Mouse (Mus musculus) spleen, embryonic (tissue): ENCODE measurements around the gene Tmem95.

Experiments used
- CTCF ChIA-PET: fragments of 350-600 bp; sonication (Branson Sonifier 250); formaldehyde crosslinking; loops from one replicate; lab custom pipeline; 2022; lab: Charles Lee

The Tmem95 gene

GRCm38 (mm10) chr11:69877878-69878277 is at the start of gene Tmem95:
Gene Tmem95, minus strand, starts transcription at chr11:69878018.
- CTCF ChIA-PET: no interaction called here

- CTCF ChIA-PET: interaction anchor here (0.6 kb wide), 2 partner anchors 33 to 119 kb away, joined by 6 to 27 read pairs; no protein-coding TSS in a partner anchor
Observed at GRCm38 (mm10) chr11:69927501-69927900, 49.7 kb upstream of the Tmem95 start.

GRCm38 (mm10) chr11:69922796-69923195 is 45.0 kb upstream of the Tmem95 start:
- CTCF ChIA-PET: interaction anchor here (0.7 to 1.1 kb wide), 2 partner anchors 9 to 34 kb away, joined by 4 to 7 read pairs; no protein-coding TSS in a partner anchor

GRCm38 (mm10) chr11:69922012-69922756 is 44.4 kb upstream of the Tmem95 start:
- CTCF ChIA-PET: interaction anchor here (0.5 to 2.6 kb wide), 4 partner anchors 10 to 40 kb away, joined by 3 to 7 read pairs (median 6); no protein-coding TSS in a partner anchor

- CTCF ChIA-PET: interaction anchor here (0.5 to 2.6 kb wide), 4 partner anchors 10 to 122 kb away, joined by 3 to 7 read pairs (median 4); no protein-coding TSS in a partner anchor
Observed at GRCm38 (mm10) chr11:69921114-69922011, 43.5 kb upstream of the Tmem95 start, which contains the start of gene Eif5a. Gene Eif5a, minus strand, starts transcription at chr11:69921958.

GRCm38 (mm10) chr11:69920266-69921031 is 42.6 kb upstream of the Tmem95 start:
- CTCF ChIA-PET: interaction anchor here (0.6 to 2.6 kb wide), 4 partner anchors 11 to 121 kb away, joined by 3 to 7 read pairs (median 4); no protein-coding TSS in a partner anchor

GRCm38 (mm10) chr11:69919661-69920265 is 41.9 kb upstream of the Tmem95 start:
- CTCF ChIA-PET: interaction anchor here (0.9 to 2.6 kb wide), 2 partner anchors 13 to 36 kb away, joined by 3 to 7 read pairs; no protein-coding TSS in a partner anchor

GRCm38 (mm10) chr11:69919053-69919452 is 41.2 kb upstream of the Tmem95 start:
- CTCF ChIA-PET: no interaction called here

GRCm38 (mm10) chr11:69918118-69918517 is 40.3 kb upstream of the Tmem95 start:
- CTCF ChIA-PET: no interaction called here

GRCm38 (mm10) chr11:69917379-69917948 is 39.6 kb upstream of the Tmem95 start:
- CTCF ChIA-PET: interaction anchor here (0.8 kb wide), 1 partner anchor 23 kb away, joined by 3 read pairs; no protein-coding TSS in a partner anchor

GRCm38 (mm10) chr11:69916652-69917378 is 39.0 kb upstream of the Tmem95 start:
- CTCF ChIA-PET: interaction anchor here (0.8 kb wide), 1 partner anchor 22 kb away, joined by 3 read pairs; no protein-coding TSS in a partner anchor

- CTCF ChIA-PET: no interaction called here
Observed at GRCm38 (mm10) chr11:69915667-69916627, 38.1 kb upstream of the Tmem95 start.

GRCm38 (mm10) chr11:69914917-69915430 is 37.2 kb upstream of the Tmem95 start:
- CTCF ChIA-PET: interaction anchor here (1.1 kb wide), 1 partner anchor 14 kb away, joined by 12 read pairs; no protein-coding TSS in a partner anchor

GRCm38 (mm10) chr11:69914372-69914764 is 36.5 kb upstream of the Tmem95 start:
- CTCF ChIA-PET: interaction anchor here (1.1 kb wide), 1 partner anchor 14 kb away, joined by 12 read pairs; no protein-coding TSS in a partner anchor

GRCm38 (mm10) chr11:69913554-69914371 is 35.9 kb upstream of the Tmem95 start, which contains the start of gene Gps2:
Gene Gps2, plus strand, starts transcription at chr11:69913888.
- CTCF ChIA-PET: no interaction called here

- CTCF ChIA-PET: no interaction called here
Observed at GRCm38 (mm10) chr11:69912716-69913530, 35.1 kb upstream of the Tmem95 start.
